8 mouse cellular contexts compared by ENCODE assay signal in genomic region chr2:167347991-167348375, GRCm38 (mm10). TPM values are rescaled to one million over a fixed set of nuclear protein-coding genes. Genes with fewer than 3 reads are reported as not detected.
DNase-seq lines count a peak whose midpoint lies in the region; ATAC-seq and TF ChIP-seq lines count a peak whose summit lies in the region.

No protein-coding gene starts in this region.

- no peak for TF ChIP-seq POLR2A in ES-Bruce4 (IDR thresholded peaks at IDR 0.05; ENCODE audit: insufficient read depth, low read length)

- H3K4me2 ChIP-seq in liver, embryonic 14.5 days (ENCODE audit: low read depth), result peak overlapping the region; percentile 93

- no peak for DNase-seq in forebrain, embryonic 10.5 days (ENCODE audit: extremely low spot score, low spot score)
- peak; percentile 46 for DNase-seq in heart, postnatal 4 days
- no peak for DNase-seq in liver, embryonic 14.5 days (ENCODE audit: low read depth in 3 of 3, low spot score in 3 of 3)
- DNase-seq in right cerebral cortex, adult 2 months (ENCODE audit: low spot score in 2 of 2), result peak; percentile 46 to 50

- H3K4me1 ChIP-seq in erythroblast, embryonic 14.5 days (ENCODE audit: control insufficient read depth), result peaks cover 79% of the 10 kb centered on the region
- peaks cover 5% of the 10 kb centered on the region for H3K4me1 ChIP-seq in ES-Bruce4 (ENCODE audit: control insufficient read depth, insufficient read depth, low read length)
- H3K4me1 ChIP-seq in forebrain, embryonic 10.5 days, result peaks cover 48% of the 10 kb centered on the region
- H3K4me1 ChIP-seq in liver, embryonic 14.5 days (replicated peaks; ENCODE audit: control insufficient read depth in 2 of 2, insufficient read depth in 2 of 2, low read length in 1 of 2), result peaks cover 34 to 65% of the 10 kb centered on the region in 2 experiments

- peak overlapping the region; percentile 68 for H3K4me3 ChIP-seq in erythroblast, embryonic 14.5 days (replicated peaks)
- H3K4me3 ChIP-seq in ES-Bruce4 (ENCODE audit: low read depth, low read length), result peak overlapping the region; percentile 78
- H3K4me3 ChIP-seq in forebrain, embryonic 10.5 days, result peak overlapping the region; percentile 88
- peak overlapping the region; percentile 79 to 80 for H3K4me3 ChIP-seq in liver, embryonic 14.5 days (ENCODE audit: insufficient read depth in 1 of 2, low read depth in 2 of 2, low read length in 2 of 2)

- WGBS in forebrain, embryonic 10.5 days, result 15% methylated on average over 11 of the region's 11 CpGs
- 10% methylated on average over 11 of the region's 11 CpGs for WGBS in liver, embryonic 14.5 days (ENCODE audit: insufficient replicate concordance)

- TF ChIP-seq CTCF in ES-Bruce4 (IDR thresholded peaks at IDR 0.05; ENCODE audit: low read depth, low read length), result no peak
- TF ChIP-seq CTCF in liver, embryonic 14.5 days (IDR thresholded peaks at IDR 0.05; ENCODE audit: low read depth), result no peak

- ATAC-seq in erythroblast, adult 5-6 weeks (replicated peaks; ENCODE audit: low FRiP score, poor library complexity, severe bottlenecking), result no peak
- ATAC-seq in liver, embryonic 14.5 days (ENCODE audit: insufficient read depth), result no peak
- no peak for ATAC-seq in erythroid progenitor cell, adult 5-6 weeks (replicated peaks; ENCODE audit: low FRiP score, poor library complexity, severe bottlenecking)

- peaks cover 89% of the 10 kb centered on the region for H3K27me3 ChIP-seq in erythroblast, embryonic 14.5 days (ENCODE audit: control insufficient read depth)
- H3K27me3 ChIP-seq in ES-Bruce4 (ENCODE audit: control insufficient read depth, insufficient read depth, low read length, poor library complexity, severe bottlenecking), result peaks cover 2% of the 10 kb centered on the region; the same call in 1 of the 2 replicates
- H3K27me3 ChIP-seq in forebrain, embryonic 10.5 days (ENCODE audit: poor library complexity, severe bottlenecking), result peaks cover 34% of the 10 kb centered on the region
- H3K27me3 ChIP-seq in liver, embryonic 14.5 days (ENCODE audit: control insufficient read depth, insufficient read depth, low read length), result peaks cover 49% of the 10 kb centered on the region

- peak overlapping the region; percentile 96 for H3K9ac ChIP-seq in ES-Bruce4 (ENCODE audit: low read depth, poor library complexity, severe bottlenecking)
- H3K9ac ChIP-seq in liver, embryonic 14.5 days (replicated peaks), result peak overlapping the region; percentile 75

- H3K36me3 ChIP-seq in erythroblast, embryonic 14.5 days (ENCODE audit: control insufficient read depth), result no peaks in the 10 kb centered on the region
- no peaks in the 10 kb centered on the region for H3K36me3 ChIP-seq in ES-Bruce4 (ENCODE audit: control insufficient read depth, insufficient read depth, low read length, poor library complexity, severe bottlenecking)
- H3K36me3 ChIP-seq in forebrain, embryonic 10.5 days (replicated peaks), result peaks cover 7% of the 10 kb centered on the region
- no peaks in the 10 kb centered on the region for H3K36me3 ChIP-seq in liver, embryonic 14.5 days (replicated peaks; ENCODE audit: control insufficient read depth, insufficient read depth, low read depth)

- no peak overlapping the region for H3K27ac ChIP-seq in ES-Bruce4 (ENCODE audit: insufficient read depth, low read length)
- peak overlapping the region; percentile 93 for H3K27ac ChIP-seq in forebrain, embryonic 10.5 days
- no peak overlapping the region for H3K27ac ChIP-seq in liver, embryonic 14.5 days

- no peak for TF ChIP-seq EP300 in ES-Bruce4 (IDR thresholded peaks at IDR 0.05; ENCODE audit: insufficient read depth, low read depth, low read length)
- TF ChIP-seq EP300 in liver, embryonic 14.5 days (IDR thresholded peaks at IDR 0.05; ENCODE audit: low read depth), result no peak

- H3K9me3 ChIP-seq in erythroblast, embryonic 14.5 days (ENCODE audit: control insufficient read depth, low read length), result peaks cover 12% of the 10 kb centered on the region
- H3K9me3 ChIP-seq in ES-Bruce4 (replicated peaks; ENCODE audit: control insufficient read depth, insufficient read depth, low read length, poor library complexity, severe bottlenecking), result no peaks in the 10 kb centered on the region
- no peaks in the 10 kb centered on the region for H3K9me3 ChIP-seq in forebrain, embryonic 10.5 days
- no peaks in the 10 kb centered on the region for H3K9me3 ChIP-seq in liver, embryonic 14.5 days (ENCODE audit: control insufficient read depth, low read length)

RNA-seq across cellular contexts. Expression of gene B4galt5, which starts 1.0 kb away (rescaled TPM):
- 0.15 and 0.28 TPM in 2 replicates for polyA plus RNA-seq in erythroblast, embryonic 14.5 days (2012)
- 12.1 and 17.9 TPM in 2 replicates for total RNA-seq in erythroblast, adult 5-6 weeks (2015; ENCODE audit: low replicate concordance)
- 4.8 and 9.8 TPM in 2 replicates for total RNA-seq in erythroblast, adult 5-6 weeks (2017; ENCODE audit: low replicate concordance)
- 23.9 and 30.5 TPM in 2 replicates for polyA plus RNA-seq in ES-Bruce4 (2011; ENCODE audit: insufficient read depth, insufficient read length, low read depth, missing spikeins)
- polyA plus RNA-seq in forebrain, embryonic 10.5 days (2016; fragmentation: Nextera tagmentation; extraction: Ambion mirVana), result 6.0 and 7.3 TPM in 2 replicates
- 10 to 100 TPM; 30.3 to 33.9 TPM for total RNA-seq in heart, postnatal 4 days (2021)
- polyA plus RNA-seq in liver, embryonic 14.5 days (2012; rRNA removed), result 2.3 TPM in 2 replicates
- polyA plus RNA-seq in liver, embryonic 14.5 days (2014; fragmentation: Nextera tagmentation; extraction: Ambion mirVana), result 2.3 and 2.7 TPM in 2 replicates
- total RNA-seq in erythroid progenitor cell, adult 5-6 weeks (2015; ENCODE audit: low replicate concordance), result 4.7 and 7.5 TPM in 2 replicates
- 13.3 and 29.0 TPM in 2 replicates for total RNA-seq in erythroid progenitor cell, adult 5-6 weeks (2017; ENCODE audit: low replicate concordance)

Comparison
In these comparisons a context has a peak if more than half of its experiments do, and no peak if none do; other contexts are left out.
1. DNase-seq: peak in heart, postnatal 4 days (single experiment) and right cerebral cortex, adult 2 months (2 of 2); none in forebrain, embryonic 10.5 days (single experiment) and liver, embryonic 14.5 days (0 of 3).
2. Peak in every context shown above with its lines, with median percentiles within 50 percentile points of each other: H3K4me3 ChIP-seq.